Mouse (Mus musculus) forebrain, embryonic 14.5 days (tissue): ENCODE results near the gene Clmp. TPM values are rescaled to one million over a fixed set of nuclear protein-coding genes. Genes with fewer than 3 reads are reported as not detected.

ENCODE experiments used
- ATAC-seq: fragments of 200-750 bp; cut with Nextera tagmentation; 2 replicates; pipeline ENCODE4 v1.8.0; 2017; ENCODE audit warnings: mild to moderate bottlenecking, moderate library complexity
- DNase-seq: peaks from one replicate; pipeline ENCODE4 v3.0.0-alpha.2; 2015; ENCODE audit warnings: low spot score
- H3K27ac ChIP-seq: fragments of 300-500 bp; sonication (generic); 2 replicates; pipeline ENCODE4 v1.5.1; 2014; ENCODE audit warnings: low read depth, mild to moderate bottlenecking, control low read depth, low read length, moderate library complexity
- H3K27me3 ChIP-seq: fragments of 300-500 bp; sonication (generic); replicated peaks from 2 replicates; pipeline ENCODE4 v1.6.1; 2014; ENCODE audit warnings: low read length, control low read depth, mixed read lengths; ENCODE audit not compliant: control insufficient read depth, insufficient read depth
- H3K36me3 ChIP-seq: fragments of 300-500 bp; sonication (generic); 2 replicates; pipeline ENCODE4 v1.6.1; 2014; ENCODE audit warnings: low read length, control low read depth; ENCODE audit not compliant: control insufficient read depth, insufficient read depth
- H3K4me1 ChIP-seq: fragments of 300-500 bp; sonication (generic); 2 replicates; pipeline ENCODE4 v1.6.1; 2014; ENCODE audit warnings: antibody characterized with exemption, low read length, control low read depth; ENCODE audit not compliant: control insufficient read depth, insufficient read depth
- H3K4me2 ChIP-seq: fragments of 300-500 bp; sonication (generic); 2 replicates; pipeline ENCODE4 v1.6.1; 2014; ENCODE audit warnings: mild to moderate bottlenecking, control low read depth, low read length
- H3K4me3 ChIP-seq: fragments of 300-500 bp; sonication (generic); 2 replicates; pipeline ENCODE4 v1.5.1; 2014; ENCODE audit warnings: low read depth, low read length, control low read depth
- H3K9ac ChIP-seq: fragments of 300-500 bp; sonication (generic); 2 replicates; pipeline ENCODE4 v1.6.1; 2014; ENCODE audit warnings: mild to moderate bottlenecking, low read length, control low read depth, moderate library complexity
- H3K9me3 ChIP-seq: fragments of 300-500 bp; sonication (generic); replicated peaks from 2 replicates; pipeline ENCODE4 v1.6.1; 2016; ENCODE audit warnings: low read length, control low read depth, mixed read lengths; ENCODE audit not compliant: control insufficient read depth
- WGBS: fragments of 180-500 bp; shearing (Covaris S2); extraction: QIAGEN DNeasy Blood & Tissue Kit; methylation state at CpG from one replicate; pipeline ENCODE4 v1.1.7; 2014; 5-methylcytosine and 5-hydroxymethylcytosine counted together
- polyA plus RNA-seq: library from polyadenylated mRNA; unstranded; fragments of >200 nt; fragmentation: Nextera tagmentation; extraction: Ambion mirVana; gene quantifications from 2 replicates; pipeline ENCODE4 v1.2.1, GENCODE M21; 2014

The Clmp gene
- polyA plus RNA-seq, 1 experiment from 2014 or later, result 45.6 TPM

- WGBS, result under 1% methylated on average over 13 of the region's 23 CpGs
- Histone ChIP-seq H3K4me2 (peak overlapping the region; percentile 77), H3K36me3 (no peaks in the 10 kb centered on the region), H3K9me3 (no peaks in the 10 kb centered on the region), H3K9ac (peak overlapping the region; percentile 92), H3K4me3 (peak overlapping the region; percentile 69), H3K27me3 (no peaks in the 10 kb centered on the region), H3K27ac (peak overlapping the region; percentile 93), H3K4me1 (peaks cover 10% of the 10 kb centered on the region)
- ATAC-seq (peak; percentile 71), DNase-seq (peak; percentile 41)
Observed at GRCm38 (mm10) chr9:40686421-40686899, 698 bp downstream of the Clmp start.

GRCm38 (mm10) chr9:40687053-40687452 is 1.3 kb downstream of the Clmp start:
- peak overlapping the region; percentile 77 for H3K4me2 ChIP-seq
- 35% methylated on average over 5 of the region's 5 CpGs for WGBS
- peak overlapping the region; percentile 92 for H3K9ac ChIP-seq
- no peaks in the 10 kb centered on the region for H3K9me3 ChIP-seq
- DNase-seq (no peak), ATAC-seq (no peak)
- no peaks in the 10 kb centered on the region for H3K36me3 ChIP-seq
- H3K27ac ChIP-seq, result peak overlapping the region; percentile 93
- H3K4me3 ChIP-seq, result peak overlapping the region; percentile 69
- H3K27me3 ChIP-seq, result no peaks in the 10 kb centered on the region
- H3K4me1 ChIP-seq, result peaks cover 10% of the 10 kb centered on the region

GRCm38 (mm10) chr9:40687553-40687952 is 1.8 kb downstream of the Clmp start:
- peak; percentile 42 for DNase-seq
- no peak overlapping the region; the same call in 1 of the 2 replicates for H3K27ac ChIP-seq
- 50% methylated on average over 3 of the region's 3 CpGs for WGBS

GRCm38 (mm10) chr9:40690511-40690910 is 4.7 kb downstream of the Clmp start:
- WGBS, result 85% methylated on average over 7 of the region's 7 CpGs
- no peak overlapping the region for H3K27ac ChIP-seq
- H3K4me1 ChIP-seq, result peaks cover 28% of the 10 kb centered on the region

More at GRCm38 (mm10) chr9:40687553-40687952, 1.8 kb downstream of the Clmp start:
- H3K27me3 ChIP-seq, result no peaks in the 10 kb centered on the region
- peak overlapping the region; percentile 92; the same call in 1 of the 2 replicates for H3K9ac ChIP-seq
- peaks cover 10% of the 10 kb centered on the region for H3K4me1 ChIP-seq
- ATAC-seq, result no peak
- no peaks in the 10 kb centered on the region for H3K36me3 ChIP-seq
- H3K4me2 ChIP-seq, result peak overlapping the region; percentile 77
- no peaks in the 10 kb centered on the region for H3K9me3 ChIP-seq
- H3K4me3 ChIP-seq, result peak overlapping the region; percentile 69

GRCm38 (mm10) chr9:40693026-40693425 is 7.3 kb downstream of the Clmp start:
- DNase-seq (peak; percentile 46), ATAC-seq (peak; percentile 54; the same call in 1 of the 2 replicates)
- Histone ChIP-seq H3K27ac (peak overlapping the region; percentile 55; the same call in 1 of the 2 replicates), H3K4me1 (peaks cover 22% of the 10 kb centered on the region), H3K9me3 (no peaks in the 10 kb centered on the region), H3K4me3 (no peak overlapping the region), H3K36me3 (no peaks in the 10 kb centered on the region), H3K4me2 (no peak overlapping the region), H3K27me3 (no peaks in the 10 kb centered on the region), H3K9ac (peak overlapping the region; percentile 26; the same call in 1 of the 2 replicates)
- 20% methylated on average over 3 of the region's 3 CpGs for WGBS

More at GRCm38 (mm10) chr9:40690511-40690910, 4.7 kb downstream of the Clmp start:
- Histone ChIP-seq H3K9me3 (no peaks in the 10 kb centered on the region), H3K4me2 (no peak overlapping the region), H3K36me3 (no peaks in the 10 kb centered on the region), H3K9ac (no peak overlapping the region), H3K4me3 (no peak overlapping the region), H3K27me3 (no peaks in the 10 kb centered on the region)
- no peak for DNase-seq
- no peak for ATAC-seq

- Histone ChIP-seq H3K9ac (no peak overlapping the region), H3K27me3 (no peaks in the 10 kb centered on the region), H3K4me1 (peaks cover 18% of the 10 kb centered on the region), H3K4me2 (no peak overlapping the region), H3K36me3 (no peaks in the 10 kb centered on the region), H3K4me3 (no peak overlapping the region), H3K9me3 (no peaks in the 10 kb centered on the region), H3K27ac (peak overlapping the region; percentile 55; the same call in 1 of the 2 replicates)
- WGBS, result 55% methylated on average over 5 of the region's 5 CpGs
- DNase-seq (peak; percentile 69), ATAC-seq (peak; percentile 54)
Observed at GRCm38 (mm10) chr9:40693768-40694167, 8.0 kb downstream of the Clmp start.

- Histone ChIP-seq H3K27ac (peak overlapping the region; percentile 55; the same call in 1 of the 2 replicates), H3K9ac (no peak overlapping the region), H3K27me3 (no peaks in the 10 kb centered on the region), H3K4me3 (no peak overlapping the region), H3K9me3 (no peaks in the 10 kb centered on the region), H3K4me1 (peaks cover 18% of the 10 kb centered on the region), H3K36me3 (no peaks in the 10 kb centered on the region), H3K4me2 (no peak overlapping the region)
- 63% methylated on average over 12 of the region's 12 CpGs for WGBS
- DNase-seq, result no peak
- 0 out of 2 replicates have a peak, but pooled peaks have one; percentile 6 for ATAC-seq
Observed at GRCm38 (mm10) chr9:40694284-40694683, 8.5 kb downstream of the Clmp start.

GRCm38 (mm10) chr9:40696086-40696485 is 10.3 kb downstream of the Clmp start:
- Histone ChIP-seq H3K36me3 (no peaks in the 10 kb centered on the region), H3K27me3 (no peaks in the 10 kb centered on the region), H3K27ac (no peak overlapping the region), H3K4me3 (no peak overlapping the region), H3K4me2 (no peak overlapping the region), H3K4me1 (peaks cover 18% of the 10 kb centered on the region), H3K9me3 (no peaks in the 10 kb centered on the region), H3K9ac (no peak overlapping the region)
- WGBS, result 82% methylated on average over 4 of the region's 4 CpGs
- DNase-seq (no peak), ATAC-seq (no peak)

- Histone ChIP-seq H3K4me2 (no peak overlapping the region), H3K9me3 (no peaks in the 10 kb centered on the region), H3K27me3 (no peaks in the 10 kb centered on the region), H3K9ac (no peak overlapping the region), H3K27ac (no peak overlapping the region), H3K4me1 (peaks cover 6% of the 10 kb centered on the region), H3K36me3 (no peaks in the 10 kb centered on the region), H3K4me3 (no peak overlapping the region)
- WGBS, result 95% methylated on average over 3 of the region's 3 CpGs
- DNase-seq, result no peak
- no peak for ATAC-seq
Observed at GRCm38 (mm10) chr9:40699194-40699593, 13.4 kb downstream of the Clmp start.
